Comparison of ENCODE assay signal across 7 mouse cellular contexts in the genomic region with DNA sequence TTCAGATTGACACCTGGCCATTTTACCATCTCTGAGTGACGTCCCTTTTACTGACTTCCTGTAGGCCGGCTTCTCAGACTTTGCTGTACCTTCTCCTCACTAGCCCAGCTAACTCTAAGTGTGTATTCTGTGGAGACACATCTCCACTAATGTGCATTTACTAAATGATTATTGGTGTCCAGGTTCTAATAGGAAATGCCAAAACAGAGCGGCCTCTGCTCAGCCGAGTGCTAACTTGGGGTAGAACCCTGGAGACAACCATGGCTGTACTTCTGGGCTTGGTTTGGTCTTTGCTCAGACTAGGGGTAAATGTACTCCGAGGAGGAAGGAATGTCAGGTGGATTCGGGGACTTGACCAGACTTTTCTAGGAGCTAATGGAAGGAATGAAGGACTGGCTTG. TPM values are rescaled to one million over a fixed set of nuclear protein-coding genes. Genes with fewer than 3 reads are reported as not detected.
DNase-seq lines count a peak whose midpoint lies in the region; ATAC-seq and TF ChIP-seq lines count a peak whose summit lies in the region.

No protein-coding gene starts in this region.

- no peak overlapping the region for H3K27ac ChIP-seq in neural tube, embryonic 11.5 days (ENCODE audit: low read depth, low read length)
- peak overlapping the region; percentile 25; the same call in 1 of the 2 replicates for H3K27ac ChIP-seq in forebrain, embryonic 16.5 days (ENCODE audit: low read length)
- H3K27ac ChIP-seq in liver, embryonic 13.5 days, result peak overlapping the region; percentile 25; the same call in 1 of the 2 replicates
- peak overlapping the region; percentile 85 for H3K27ac ChIP-seq in stomach, postnatal 0 days (replicated peaks)

- TF ChIP-seq CTCF in stomach, postnatal 0 days (IDR thresholded peaks at IDR 0.05; ENCODE audit: low read depth), result no peak

- no peaks in the 10 kb centered on the region for H3K36me3 ChIP-seq in neural tube, embryonic 11.5 days (ENCODE audit: control insufficient read depth, insufficient read depth, low read length)
- no peaks in the 10 kb centered on the region for H3K36me3 ChIP-seq in forebrain, embryonic 16.5 days (ENCODE audit: control insufficient read depth, insufficient read depth)
- H3K36me3 ChIP-seq in liver, embryonic 13.5 days, result no peaks in the 10 kb centered on the region
- no peaks in the 10 kb centered on the region for H3K36me3 ChIP-seq in stomach, postnatal 0 days (ENCODE audit: control insufficient read depth, insufficient read depth, low read length)

- H3K4me3 ChIP-seq in neural tube, embryonic 11.5 days (ENCODE audit: low read depth, low read length), result peak overlapping the region; percentile 73; the same call in 1 of the 2 replicates
- peak overlapping the region; percentile 90 for H3K4me3 ChIP-seq in forebrain, embryonic 16.5 days (replicated peaks; ENCODE audit: low read length)
- H3K4me3 ChIP-seq in liver, embryonic 13.5 days (replicated peaks), result peak overlapping the region; percentile 71
- H3K4me3 ChIP-seq in stomach, postnatal 0 days (ENCODE audit: low read depth, low read length), result peak overlapping the region; percentile 25; the same call in 1 of the 2 replicates

- DNase-seq in neural tube, embryonic 11.5 days (ENCODE audit: low spot score), result no peak
- no peak for DNase-seq in neural tube, embryonic 10.5 days (ENCODE audit: extremely low spot score, low spot score)
- DNase-seq in liver, embryonic 13.5 days, result no peak
- DNase-seq in stomach, postnatal 0 days (ENCODE audit: low spot score), result no peak
- DNase-seq in adrenal gland, adult 2 months, result no peak
- no peak for DNase-seq in layer of hippocampus, adult 8-10 months (ENCODE audit: low spot score in 2 of 2)

- H3K9ac ChIP-seq in neural tube, embryonic 11.5 days (ENCODE audit: low read length), result no peak overlapping the region
- no peak overlapping the region for H3K9ac ChIP-seq in forebrain, embryonic 16.5 days (replicated peaks; ENCODE audit: low read depth, low read length)
- H3K9ac ChIP-seq in liver, embryonic 13.5 days, result peak overlapping the region; percentile 28; the same call in 1 of the 2 replicates
- H3K9ac ChIP-seq in stomach, postnatal 0 days (ENCODE audit: low read length), result 0 out of 2 replicates have a peak overlapping the region, but pooled peaks have one; percentile 13

- peak; percentile 25; the same call in 1 of the 2 replicates for ATAC-seq in neural tube, embryonic 11.5 days (ENCODE audit: insufficient read depth, low FRiP score, low TSS enrichment)
- no peak; the same call in 1 of the 2 replicates for ATAC-seq in forebrain, embryonic 16.5 days
- ATAC-seq in liver, embryonic 13.5 days (ENCODE audit: low read depth), result no peak
- ATAC-seq in stomach, postnatal 0 days (ENCODE audit: low FRiP score, low TSS enrichment), result no peak; the same call in 1 of the 2 replicates

- 87% methylated on average over 6 of the region's 6 CpGs for WGBS in neural tube, embryonic 11.5 days
- 87% methylated on average over 6 of the region's 6 CpGs for WGBS in forebrain, embryonic 16.5 days
- 81% methylated on average over 6 of the region's 6 CpGs for WGBS in liver, embryonic 13.5 days (ENCODE audit: insufficient replicate concordance)
- 75% methylated on average over 6 of the region's 6 CpGs for WGBS in stomach, postnatal 0 days

- no peak for TF ChIP-seq EP300 in stomach, postnatal 0 days (optimal IDR thresholded peaks at IDR 0.05)

- no peaks in the 10 kb centered on the region for H3K9me3 ChIP-seq in neural tube, embryonic 11.5 days (ENCODE audit: control insufficient read depth, low read length)
- no peaks in the 10 kb centered on the region for H3K9me3 ChIP-seq in forebrain, embryonic 16.5 days (ENCODE audit: control insufficient read depth, low read length)
- H3K9me3 ChIP-seq in liver, embryonic 13.5 days (replicated peaks), result no peaks in the 10 kb centered on the region
- H3K9me3 ChIP-seq in stomach, postnatal 0 days (ENCODE audit: control insufficient read depth, low read length), result no peaks in the 10 kb centered on the region

- peak overlapping the region; percentile 68 for H3K4me2 ChIP-seq in neural tube, embryonic 11.5 days (ENCODE audit: low read depth)
- H3K4me2 ChIP-seq in forebrain, embryonic 16.5 days (ENCODE audit: low read length), result peak overlapping the region; percentile 33; the same call in 1 of the 2 replicates
- peak overlapping the region; percentile 92 for H3K4me2 ChIP-seq in liver, embryonic 13.5 days
- peak overlapping the region; percentile 44 for H3K4me2 ChIP-seq in stomach, postnatal 0 days (replicated peaks; ENCODE audit: low read depth)

- H3K4me1 ChIP-seq in neural tube, embryonic 11.5 days (ENCODE audit: control insufficient read depth, insufficient read depth, low read length), result no peaks in the 10 kb centered on the region
- peaks cover 13% of the 10 kb centered on the region for H3K4me1 ChIP-seq in forebrain, embryonic 16.5 days (replicated peaks; ENCODE audit: control insufficient read depth, insufficient read depth, low read length)
- peaks cover 24% of the 10 kb centered on the region for H3K4me1 ChIP-seq in liver, embryonic 13.5 days (replicated peaks)
- H3K4me1 ChIP-seq in stomach, postnatal 0 days (replicated peaks; ENCODE audit: control insufficient read depth, insufficient read depth), result no peaks in the 10 kb centered on the region; the same call in 1 of the 2 replicates

- no peaks in the 10 kb centered on the region for H3K27me3 ChIP-seq in neural tube, embryonic 11.5 days (ENCODE audit: control insufficient read depth, insufficient read depth, low read length)
- H3K27me3 ChIP-seq in forebrain, embryonic 16.5 days (replicated peaks; ENCODE audit: control insufficient read depth, insufficient read depth, low read length), result no peaks in the 10 kb centered on the region
- no peaks in the 10 kb centered on the region for H3K27me3 ChIP-seq in liver, embryonic 13.5 days
- no peaks in the 10 kb centered on the region for H3K27me3 ChIP-seq in stomach, postnatal 0 days (ENCODE audit: control insufficient read depth, insufficient read depth, low read length)

RNA-seq across cellular contexts. Expression of a gene that starts 0.6 kb away (rescaled TPM):
- 97.5 and 98.8 TPM in 2 replicates for polyA plus RNA-seq in neural tube, embryonic 11.5 days (2014; fragmentation: Nextera tagmentation; extraction: Ambion mirVana)
- 322 and 366 TPM in 2 replicates for polyA plus RNA-seq in forebrain, embryonic 16.5 days (2015; fragmentation: Nextera tagmentation; extraction: Ambion mirVana)
- 6.9 and 7.4 TPM in 2 replicates for polyA plus RNA-seq in liver, embryonic 13.5 days (2015; fragmentation: Nextera tagmentation; extraction: Ambion mirVana)
- 12.3 and 12.4 TPM in 2 replicates for polyA plus RNA-seq in stomach, postnatal 0 days (2015; fragmentation: Nextera tagmentation; extraction: Ambion mirVana)
- 10 to 100 TPM; 18.2 to 21.7 TPM for total RNA-seq in adrenal gland, adult 2 months (2021)
- 10.7 and 10.9 TPM in 2 replicates for polyA plus RNA-seq in adrenal gland, adult 2 months (2012; rRNA removed)
- total RNA-seq in layer of hippocampus, adult 8-10 months (2022), result 100 to 1,000 TPM; 103 to 122 (median 117) TPM

Comparison
In these comparisons a context has a peak if more than half of its experiments do, and no peak if none do; other contexts are left out.
1. H3K4me2 ChIP-seq: peak in every context shown above with its lines; median percentile 92 in liver, embryonic 13.5 days; 68 in neural tube, embryonic 11.5 days; 44 in stomach, postnatal 0 days; 33 in forebrain, embryonic 16.5 days.
2. H3K4me3 ChIP-seq: peak in every context shown above with its lines; median percentile 90 in forebrain, embryonic 16.5 days; 73 in neural tube, embryonic 11.5 days; 71 in liver, embryonic 13.5 days; 25 in stomach, postnatal 0 days.
3. H3K9ac ChIP-seq: peak in liver, embryonic 13.5 days (single experiment) and stomach, postnatal 0 days (single experiment); none in neural tube, embryonic 11.5 days (single experiment) and forebrain, embryonic 16.5 days (single experiment).